Mouse (Mus musculus) embryo, embryonic 10.5 days (tissue): Measurements from ENCODE around the gene Il11ra1.
A peak's percentile ranks its signal among the peaks of the same experiment; 100 is the strongest.

Source experiments
- DNase-seq: peaks from one replicate; pipeline ENCODE4 v3.0.0-alpha.2; 2015; ENCODE audit warnings: low spot score

Gene Il11ra1

DNA sequence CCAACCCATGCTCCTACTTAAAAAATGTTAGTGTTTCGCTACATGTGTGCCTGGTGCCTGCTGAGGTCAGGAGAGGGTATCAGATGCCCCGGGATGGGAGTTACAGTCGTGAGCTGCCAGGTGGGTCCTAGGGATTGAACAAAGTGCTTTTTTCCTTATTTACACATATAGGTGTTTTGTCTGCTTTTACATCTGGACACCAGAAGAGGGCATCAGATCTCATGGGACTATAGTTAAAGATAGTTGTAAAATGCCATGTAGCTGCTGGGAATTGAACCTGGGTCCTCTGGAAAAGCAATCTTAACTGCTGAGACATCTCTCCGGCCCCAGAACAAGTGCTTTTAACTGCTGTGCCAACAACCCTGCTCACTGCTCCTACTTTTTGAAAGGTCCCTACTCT is 10.4 kb downstream of the Il11ra1 start:
- no peak for DNase-seq

DNA sequence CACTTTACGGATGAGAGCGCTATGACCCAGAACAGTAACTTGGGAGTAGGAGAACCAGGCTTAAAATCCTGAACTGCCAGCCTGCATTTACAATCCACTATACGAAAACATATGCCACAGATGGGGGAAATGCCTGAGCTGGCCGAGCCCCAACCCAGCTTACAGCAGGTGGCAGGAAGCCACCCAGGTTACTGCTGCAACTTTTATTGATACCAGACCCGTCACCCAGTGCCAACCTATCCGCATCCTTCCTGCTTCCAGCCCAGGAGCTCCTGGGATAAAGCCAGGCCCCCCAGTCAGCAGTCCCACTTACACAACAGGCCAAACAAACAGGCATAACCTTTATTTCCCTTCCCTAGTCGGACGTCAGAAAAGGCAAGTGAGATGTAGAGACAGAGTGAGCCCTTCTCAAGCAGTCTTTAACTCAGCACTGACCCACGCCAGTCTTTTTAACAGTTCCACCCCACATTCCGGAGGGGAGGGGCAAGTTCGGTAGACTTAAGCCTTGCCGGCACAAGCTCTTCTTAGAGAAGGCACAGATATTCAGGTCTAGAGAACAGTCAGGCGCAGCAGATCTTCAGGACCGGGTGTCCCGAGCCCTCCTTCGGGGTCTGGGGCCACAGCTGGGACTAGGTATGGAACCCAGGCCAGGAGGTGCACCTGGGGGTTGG is 12.1 kb downstream of the Il11ra1 start:
- no peak for DNase-seq

DNA sequence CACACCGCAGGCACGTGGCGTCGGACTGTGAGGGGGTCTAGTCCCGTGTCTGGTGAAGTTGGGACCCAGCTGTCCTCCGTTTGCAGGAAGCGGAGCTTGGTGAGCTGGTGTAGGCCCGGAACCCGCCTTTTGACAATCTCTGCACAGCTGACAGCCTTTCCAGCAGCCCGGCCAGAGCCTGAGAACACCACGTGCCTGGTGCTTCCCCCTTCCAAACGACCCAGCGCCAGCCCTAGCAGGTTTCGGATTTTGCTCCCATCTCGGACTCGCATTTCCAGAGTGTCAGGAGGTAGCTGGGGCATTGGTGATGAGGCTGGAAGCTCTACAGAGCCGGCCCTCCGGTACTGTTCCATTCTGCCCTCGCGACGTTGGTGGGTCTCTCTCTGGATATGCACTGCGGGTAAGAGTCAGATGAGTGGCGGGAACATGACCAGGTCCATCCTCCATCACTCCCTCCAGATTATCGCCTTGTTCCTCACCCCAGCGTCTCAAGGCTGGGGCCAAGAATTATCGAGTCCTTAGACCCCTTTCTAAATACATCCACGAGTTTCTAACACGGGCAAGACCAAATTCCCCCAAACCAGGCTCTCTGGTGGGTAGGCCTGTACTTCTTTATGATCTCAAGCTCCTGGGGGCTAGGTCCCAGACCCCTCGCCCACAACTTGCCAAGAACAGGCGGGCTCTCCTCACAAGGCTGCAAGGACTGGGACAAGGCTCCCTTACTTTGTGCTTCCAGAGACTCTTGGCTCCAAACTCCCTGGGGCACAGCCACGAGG is 12.8 kb downstream of the Il11ra1 start:
- DNase-seq = no peak

DNA sequence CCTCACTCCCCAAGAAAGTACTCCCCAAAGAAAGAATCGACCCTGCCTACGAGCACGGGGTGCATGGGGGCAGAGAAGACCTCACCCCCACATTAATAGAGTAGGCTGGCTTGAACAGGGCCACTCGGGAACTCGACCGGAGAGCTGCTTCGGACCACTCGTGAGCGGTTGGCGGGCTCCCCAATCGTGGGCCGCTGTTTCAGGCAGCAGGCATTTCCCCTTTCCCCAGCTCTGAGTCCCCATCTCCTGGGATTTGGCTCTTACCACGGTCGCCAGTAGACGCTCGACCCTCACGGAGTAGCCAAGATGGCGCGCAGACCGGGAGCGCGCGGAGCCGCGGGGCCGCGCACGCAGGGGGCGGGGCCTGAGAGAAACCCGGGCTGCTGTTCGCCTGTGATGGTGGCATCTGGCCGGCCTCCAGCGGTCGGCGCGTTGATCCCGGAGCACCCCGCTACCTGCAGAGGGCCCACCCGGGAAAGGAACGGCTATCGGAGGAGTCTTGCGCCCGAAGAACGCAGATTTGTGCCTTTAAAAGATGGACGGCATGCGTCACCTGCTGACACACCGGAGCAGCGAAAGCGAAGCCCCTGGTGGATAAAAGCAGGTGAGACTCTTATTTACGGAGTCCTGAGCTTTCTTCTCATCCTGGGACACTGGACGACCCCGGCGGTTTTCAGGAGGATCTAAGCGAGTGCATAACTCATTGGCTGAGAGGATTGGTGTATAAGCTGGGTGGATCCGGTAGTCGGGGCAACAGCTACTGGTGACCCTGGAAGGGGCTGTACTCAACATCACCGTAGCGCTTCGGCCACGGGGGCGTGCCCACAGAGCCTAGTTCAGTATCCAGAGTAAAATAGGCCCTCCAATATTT is 13.6 kb downstream of the Il11ra1 start, which contains the start of gene Rpp25l:
Rpp25l (minus strand) TSS at position 338 of the 871 bp plus-strand sequence.
- peak; percentile 92 for DNase-seq

DNA sequence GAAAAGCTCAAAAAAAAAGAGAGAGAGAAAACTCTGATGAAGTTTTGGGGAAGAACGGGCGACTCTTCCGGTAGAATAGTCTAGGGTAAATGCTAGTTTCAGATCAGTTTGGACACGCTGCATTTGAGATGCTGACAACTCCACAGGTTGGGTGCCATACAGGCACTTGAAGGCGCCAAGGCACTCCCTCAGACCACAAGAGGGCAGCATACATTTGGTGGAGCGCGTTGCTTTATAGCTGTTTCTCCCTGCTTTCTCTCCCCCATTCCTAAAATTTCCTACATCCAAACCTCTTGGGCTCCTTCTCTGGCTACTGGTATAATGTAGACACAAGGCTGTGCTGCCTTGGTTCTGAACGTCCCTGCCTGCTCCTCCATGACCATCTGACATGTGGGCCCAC is 14.5 kb downstream of the Il11ra1 start:
- peak; percentile 82 for DNase-seq

DNA sequence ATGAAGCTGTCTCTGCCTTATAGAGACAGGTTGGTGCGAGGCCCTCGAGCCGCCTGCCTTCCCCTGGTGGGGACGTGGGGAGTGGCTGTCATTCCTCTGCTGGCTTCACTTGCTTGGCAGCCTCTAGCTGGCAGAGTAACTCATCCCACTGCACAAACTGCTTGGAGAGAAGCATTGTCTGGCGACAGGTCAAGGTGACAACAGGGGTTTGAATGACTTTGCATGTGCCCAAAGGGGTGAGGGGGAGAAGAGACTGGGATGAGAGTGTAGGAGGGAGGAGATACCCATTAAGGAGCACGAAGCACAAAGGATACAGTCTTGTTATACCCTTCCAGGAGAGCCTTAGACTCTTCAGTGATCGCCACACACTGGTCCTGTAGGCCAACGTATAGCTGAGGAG is 15.3 kb downstream of the Il11ra1 start:
- no peak for DNase-seq

DNA sequence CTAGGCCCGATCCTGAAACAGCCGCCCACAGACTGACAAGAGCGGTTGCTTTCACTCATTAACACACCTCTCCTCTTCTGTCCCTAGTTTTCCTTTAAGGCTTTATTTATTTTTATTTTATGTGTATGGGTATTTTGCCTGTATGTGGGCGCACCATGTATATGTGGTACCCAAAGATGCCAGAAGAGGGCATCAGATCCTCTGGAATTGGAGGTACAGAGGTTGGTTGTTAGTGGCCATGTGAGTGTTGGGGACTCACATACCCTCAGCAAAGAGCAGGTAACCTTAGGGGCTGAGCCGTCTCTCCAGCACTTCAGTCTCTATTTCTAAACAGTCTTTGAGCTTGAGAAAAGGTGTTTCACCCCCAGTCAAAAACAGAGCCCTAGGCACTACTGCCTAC is 15.8 kb downstream of the Il11ra1 start:
- DNase-seq = peak; percentile 47

DNA sequence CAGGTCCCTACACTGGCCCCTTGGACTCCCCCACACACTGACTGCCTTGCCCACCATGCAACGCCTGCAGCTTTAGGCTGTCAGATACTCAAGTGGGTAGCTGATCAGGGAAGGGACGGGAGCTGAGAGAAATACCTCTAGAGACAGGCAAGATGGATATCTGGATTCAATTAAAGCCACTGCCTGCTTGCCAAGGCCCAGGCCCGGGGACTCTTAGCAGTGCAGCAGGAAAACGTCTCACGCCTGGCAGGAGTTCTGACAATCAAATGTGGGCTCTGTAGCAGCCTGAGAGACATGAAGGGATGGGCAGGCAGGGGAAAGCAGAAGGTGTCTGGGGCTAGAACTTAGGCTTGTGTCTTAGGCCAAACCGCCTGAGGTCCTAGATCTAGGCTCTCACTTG is 17.0 kb downstream of the Il11ra1 start:
- no peak for DNase-seq

DNA sequence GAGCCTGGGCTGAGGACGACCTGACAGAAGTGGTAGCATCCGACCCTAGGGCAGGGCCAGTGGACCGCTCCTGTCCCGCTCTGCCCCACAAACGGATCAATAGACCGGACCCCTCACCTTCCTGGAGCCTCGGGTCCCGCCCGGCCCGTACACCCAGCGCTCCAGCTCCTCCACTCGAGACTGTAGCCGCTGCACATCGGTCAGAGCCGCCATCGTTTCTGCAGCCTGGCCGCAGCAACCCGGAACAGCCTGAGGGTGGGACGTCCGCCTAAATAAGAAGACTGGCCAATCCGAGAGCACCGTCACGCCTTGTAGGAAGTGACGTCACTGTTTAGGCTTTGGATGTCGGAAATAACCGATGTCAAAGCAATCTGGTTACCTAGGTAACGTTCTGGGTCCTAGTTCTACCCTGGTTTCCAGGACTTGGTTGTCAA is 23.1 kb downstream of the Il11ra1 start, which contains the start of gene Dctn3:
Dctn3 (minus strand) TSS at position 253 of the 434 bp plus-strand sequence.
- DNase-seq = peak; percentile 99

DNA sequence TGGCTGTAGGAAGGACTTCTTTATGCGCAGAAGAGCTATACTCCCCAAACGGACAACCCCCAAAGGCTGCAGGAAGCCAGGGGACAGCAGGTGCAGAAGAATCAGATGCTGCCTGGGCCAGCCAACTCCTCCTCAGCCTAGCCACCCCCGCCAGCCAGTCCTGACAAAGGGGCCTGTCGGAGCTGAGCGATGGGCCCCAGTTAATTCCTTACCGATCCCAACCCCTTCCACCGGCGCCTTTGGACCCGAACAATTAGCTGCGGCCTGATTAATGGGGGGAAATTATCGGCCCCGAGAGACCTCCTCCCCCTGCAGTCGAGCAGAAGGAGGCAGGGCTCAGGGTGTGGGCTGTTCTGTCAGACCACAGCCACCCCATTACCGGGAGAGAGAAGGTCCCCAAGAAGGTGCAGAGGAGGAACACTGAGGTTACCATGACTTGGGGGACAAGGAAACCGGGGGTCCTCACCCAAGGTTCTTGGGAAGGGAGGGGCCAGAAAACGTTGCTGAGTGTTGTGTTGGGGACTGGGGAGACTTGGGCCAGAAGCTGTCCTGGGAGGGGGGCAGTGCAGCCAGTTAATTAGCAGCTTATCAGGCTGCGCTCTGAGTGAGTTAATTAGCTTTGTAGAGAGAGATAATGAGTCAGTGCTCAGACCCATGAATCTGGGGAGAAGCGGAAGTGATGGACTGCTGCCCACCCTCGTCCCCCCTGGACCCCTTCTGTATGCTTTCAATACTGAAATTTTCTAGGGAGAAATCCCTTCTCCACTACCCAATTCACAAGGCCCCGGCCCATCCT is 27.2 kb downstream of the Il11ra1 start:
- peak; percentile 52 for DNase-seq

DNA sequence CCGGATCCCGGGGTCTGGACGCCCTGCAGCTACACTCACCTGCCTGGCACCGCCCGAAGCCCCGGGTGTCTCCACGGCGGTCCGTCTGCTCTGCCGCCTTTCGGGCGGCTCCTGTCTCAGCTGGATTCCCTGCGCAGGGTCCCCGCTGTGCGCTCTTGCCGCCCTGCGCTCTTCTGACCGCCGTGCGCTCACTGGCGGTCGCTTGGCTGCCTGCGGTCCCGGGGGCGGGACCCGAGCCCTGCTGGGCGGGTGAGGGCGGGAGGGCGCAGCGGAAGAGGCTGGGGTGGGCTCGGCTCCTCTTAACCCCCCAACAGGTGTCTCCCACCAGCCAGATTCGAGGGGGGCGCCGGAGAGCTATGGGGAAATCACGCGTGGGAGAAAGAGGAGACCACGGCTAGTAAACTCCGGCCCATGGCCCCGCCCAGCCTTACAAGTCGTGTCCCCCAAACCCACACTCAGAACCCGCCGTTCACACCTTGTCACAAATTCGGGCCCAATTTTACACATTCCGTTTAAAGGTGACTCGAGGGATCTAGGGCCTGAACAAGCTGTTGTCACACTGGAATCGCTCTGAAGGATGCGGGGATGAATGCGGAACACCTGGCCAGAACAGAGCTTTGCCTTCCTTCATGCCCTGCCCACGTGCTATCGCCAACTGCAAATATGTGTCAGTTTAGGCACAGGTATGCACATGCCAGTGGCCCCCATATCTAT is 31.4 kb downstream of the Il11ra1 start, which contains the start of gene Arid3c:
Arid3c (minus strand) TSS at position 91 of the 714 bp plus-strand sequence.
- DNase-seq = peak; percentile 53

DNA sequence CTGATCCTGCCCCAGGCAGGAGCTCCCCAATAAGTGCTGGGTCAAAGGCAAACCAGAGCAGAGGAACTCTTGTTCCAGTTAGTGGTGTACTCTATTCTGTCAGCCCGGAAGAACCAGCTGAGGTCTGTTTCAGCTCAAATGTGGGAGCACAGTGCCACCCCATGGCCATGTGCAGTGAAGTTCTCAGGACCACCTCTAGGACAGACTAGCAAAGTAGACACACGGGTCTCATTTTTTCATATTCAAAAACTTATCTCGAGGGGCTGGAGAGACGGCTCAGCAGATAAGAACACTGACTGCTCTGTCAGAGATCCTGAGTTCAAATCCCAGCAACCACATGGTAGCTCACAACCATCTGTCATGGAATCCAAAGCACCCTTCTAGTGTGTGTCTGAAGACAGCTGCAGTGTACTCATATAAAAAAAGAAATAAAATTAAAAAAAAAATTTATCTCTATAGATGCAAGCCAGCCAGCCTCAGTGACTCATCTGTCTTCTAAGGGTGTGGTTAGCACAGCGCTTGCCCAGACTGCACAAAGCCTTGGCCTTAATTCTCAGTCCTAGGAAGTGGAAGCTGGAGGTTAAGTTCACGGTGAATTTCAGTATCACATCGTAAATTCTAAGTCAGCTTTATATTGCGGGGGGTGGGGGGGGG is 37.9 kb downstream of the Il11ra1 start:
- DNase-seq = peak; percentile 84

DNA sequence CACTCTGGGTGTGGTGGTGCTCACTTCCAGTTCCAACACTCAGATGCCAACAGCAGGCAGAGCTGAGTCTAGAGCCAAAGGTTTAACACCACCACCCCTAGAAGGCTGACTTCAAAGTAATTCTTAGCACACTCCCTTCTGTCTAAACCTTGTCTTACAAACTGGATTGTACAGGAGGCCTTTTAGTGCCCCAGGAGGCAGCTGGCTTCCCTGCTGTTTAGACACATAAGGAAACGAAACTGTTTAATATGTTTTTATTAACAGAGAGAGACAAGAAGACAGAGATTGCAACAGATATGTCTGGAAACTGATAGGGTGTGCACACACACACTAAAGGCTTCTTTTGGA is 38.4 kb downstream of the Il11ra1 start:
- no peak for DNase-seq

DNA sequence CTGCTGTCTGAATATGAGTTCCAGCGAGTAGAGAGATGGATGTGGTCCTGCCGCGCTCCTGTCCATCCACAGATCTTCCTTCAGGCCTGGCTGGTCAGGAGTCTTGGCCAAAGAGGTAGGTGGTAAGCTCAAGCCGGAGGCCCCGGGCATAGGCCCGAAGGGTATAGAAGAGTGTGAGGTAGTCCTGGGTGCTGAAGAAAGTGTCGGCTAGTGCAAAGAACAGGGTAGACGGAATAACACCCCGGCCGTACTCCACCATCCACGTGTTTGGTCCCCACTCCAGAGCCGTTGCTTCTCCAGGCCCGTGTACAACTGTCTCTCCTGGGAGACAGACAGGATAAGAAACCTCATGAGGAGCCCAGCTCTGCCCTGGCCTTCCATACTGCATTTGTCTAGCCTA is 39.5 kb downstream of the Il11ra1 start:
- no peak for DNase-seq

DNA sequence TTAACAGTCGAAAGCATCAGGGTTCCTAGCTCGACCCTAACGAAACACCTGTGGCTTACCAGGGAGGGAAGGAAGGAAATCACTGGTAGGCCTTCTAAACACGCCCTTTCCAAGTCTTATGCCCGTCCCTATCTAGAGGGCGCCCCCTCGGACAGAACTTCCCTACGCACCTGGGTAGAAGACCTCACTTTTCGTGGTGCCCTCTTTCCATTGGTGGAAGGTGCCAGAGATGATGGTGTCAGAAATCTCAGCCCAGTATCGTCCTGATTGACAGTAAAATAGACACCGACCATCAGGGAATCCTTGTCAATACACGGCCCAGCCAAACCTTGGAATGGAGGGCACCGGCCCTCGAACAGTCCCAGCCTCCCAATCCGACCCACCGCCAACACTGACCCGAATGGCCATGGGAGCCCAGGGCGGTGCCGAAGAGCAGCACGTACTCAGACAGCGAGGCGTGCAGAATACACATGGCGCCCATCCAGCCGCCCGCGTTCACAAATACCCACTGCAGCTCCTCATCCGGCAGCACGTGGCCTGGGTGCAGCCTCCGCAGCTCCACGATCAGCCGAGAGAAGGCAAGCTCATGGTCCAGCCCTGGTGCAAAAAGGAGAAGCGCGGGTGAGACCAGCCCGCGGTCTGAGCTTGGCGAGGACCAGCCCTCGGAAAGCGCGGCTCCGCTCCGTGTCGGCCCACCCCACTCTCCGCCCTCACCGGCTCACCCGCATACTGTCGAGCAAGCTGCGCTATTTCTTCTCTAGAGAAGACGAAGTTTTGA is 40.8 kb downstream of the Il11ra1 start:
- DNase-seq = peak; percentile 47

DNA sequence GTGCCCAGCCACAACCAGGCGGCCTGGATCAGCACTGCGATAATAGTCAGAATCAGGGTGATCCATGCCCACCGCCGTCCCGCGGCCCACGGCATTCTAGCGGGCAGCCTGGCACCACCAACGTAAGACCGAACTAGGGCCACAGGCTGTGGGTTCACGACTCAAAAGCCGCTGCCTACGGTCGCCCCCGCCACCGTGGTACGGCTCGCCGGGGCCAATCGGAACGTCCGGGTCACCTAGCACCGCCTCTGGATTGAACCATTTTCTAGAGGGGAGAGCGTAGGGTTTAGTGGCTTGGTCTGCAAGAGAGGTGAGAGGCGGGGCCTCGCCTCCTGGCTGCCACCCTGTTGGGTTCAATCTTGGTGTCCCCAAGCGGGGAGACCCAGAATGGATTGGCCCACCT is 41.4 kb downstream of the Il11ra1 start:
- DNase-seq = peak; percentile 98

DNA sequence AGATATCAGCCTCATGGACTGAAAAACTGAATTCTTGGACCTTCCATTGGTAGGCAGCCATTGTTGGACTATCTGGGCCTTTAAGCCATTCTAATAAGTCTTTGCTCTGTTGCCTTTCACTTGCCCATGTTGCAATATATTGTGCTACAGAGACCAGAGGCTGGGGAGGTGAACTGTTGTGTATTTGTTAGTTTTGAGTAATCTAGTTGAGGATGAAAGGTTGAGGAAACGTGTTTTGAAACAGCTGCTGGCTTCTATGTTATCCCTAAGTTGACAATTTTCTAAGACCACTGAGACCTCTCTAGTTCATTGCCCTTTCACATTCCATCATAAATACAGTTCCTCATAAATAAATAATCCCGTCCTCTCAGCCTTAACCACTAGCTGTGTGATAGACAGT is 44.3 kb downstream of the Il11ra1 start:
- no peak for DNase-seq

DNA sequence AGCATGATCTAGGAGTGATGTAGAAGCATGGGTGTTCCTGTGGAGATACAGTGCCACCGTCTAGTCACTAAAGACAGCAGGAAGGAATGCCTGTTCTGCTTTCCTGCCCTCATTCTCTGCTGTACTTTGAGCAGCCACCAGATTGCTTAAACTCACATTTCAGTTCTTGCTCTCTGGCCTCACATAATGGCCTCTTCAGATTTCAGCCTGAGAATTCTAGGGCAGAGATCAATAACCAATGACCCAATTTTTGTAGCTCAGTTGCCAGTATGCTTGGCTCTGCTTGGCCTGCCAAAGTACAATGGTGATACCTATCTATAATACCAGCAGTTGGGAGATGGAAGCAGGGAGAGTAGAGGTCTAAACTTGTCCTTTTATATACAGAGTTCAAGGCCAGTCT is 45.2 kb downstream of the Il11ra1 start:
- no peak for DNase-seq

DNA sequence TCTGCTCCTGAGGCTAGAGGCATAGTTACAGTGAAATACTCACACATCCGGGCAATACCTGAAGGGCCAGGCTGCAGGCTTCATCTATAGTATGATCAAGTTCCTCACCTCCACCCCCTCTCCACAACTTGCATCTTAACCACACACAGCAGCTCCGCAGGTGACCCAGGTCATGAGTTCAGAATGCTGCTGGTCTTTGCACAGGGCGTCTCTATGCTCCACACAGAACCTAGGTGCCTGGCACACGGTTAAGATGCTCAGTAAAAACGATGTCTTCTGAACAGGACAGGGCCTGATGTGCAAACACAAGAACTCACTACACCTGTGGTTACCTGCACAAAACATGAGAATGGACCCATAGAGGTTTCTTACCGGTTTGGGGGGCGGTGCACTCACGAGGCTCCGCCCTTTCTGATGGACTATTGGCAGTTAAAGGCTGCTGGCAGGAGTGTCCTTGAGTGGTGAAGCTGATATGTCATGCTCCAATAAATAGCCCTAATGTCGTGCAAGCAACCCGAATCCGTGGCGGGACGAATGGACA is 55.1 kb downstream of the Il11ra1 start, which contains the start of gene Galt:
Galt (plus strand) TSS at position 432 of the 541 bp plus-strand sequence.
- no peak for DNase-seq
